Mouse (Mus musculus) stomach, embryonic 14.5 days (tissue): ENCODE measurements around the gene Antxr1. TPM values are rescaled to one million over a fixed set of nuclear protein-coding genes. Genes with fewer than 3 reads are reported as not detected.

Source experiments
- ATAC-seq: fragments of 200-750 bp; cut with Nextera tagmentation; 2 replicates; pipeline ENCODE4 v1.8.0; 2017; ENCODE audit warnings: low read depth, moderate TSS enrichment; ENCODE audit not compliant: insufficient number of reproducible peaks, insufficient read depth, low FRiP score
- H3K27ac ChIP-seq: fragments of 300-500 bp; sonication (generic); 2 replicates; pipeline ENCODE4 v1.5.1; 2014; ENCODE audit warnings: mild to moderate bottlenecking, low read length, moderate library complexity, mixed read lengths
- H3K27me3 ChIP-seq: fragments of 300-500 bp; sonication (generic); 2 replicates; pipeline ENCODE4 v1.6.1; 2014; ENCODE audit warnings: low read length, control low read depth, mixed read lengths; ENCODE audit not compliant: control insufficient read depth, insufficient read depth
- H3K36me3 ChIP-seq: fragments of 300-500 bp; sonication (generic); 2 replicates; pipeline ENCODE4 v1.6.1; 2014; ENCODE audit warnings: mild to moderate bottlenecking, control low read depth, low read length, moderate library complexity, mixed read lengths; ENCODE audit not compliant: control insufficient read depth, insufficient read depth
- H3K4me1 ChIP-seq: fragments of 300-500 bp; sonication (generic); 2 replicates; pipeline ENCODE4 v1.6.1; 2014; ENCODE audit warnings: low read length, control low read depth, mixed read lengths; ENCODE audit not compliant: control insufficient read depth, insufficient read depth
- H3K4me2 ChIP-seq: fragments of 300-500 bp; sonication (generic); replicated peaks from 2 replicates; pipeline ENCODE4 v1.6.1; 2014; ENCODE audit warnings: low read depth, low read length, control low read depth
- H3K4me3 ChIP-seq: fragments of 300-500 bp; sonication (generic); 2 replicates; pipeline ENCODE4 v1.5.1; 2014; ENCODE audit warnings: low read depth, low read length, control low read depth
- H3K9ac ChIP-seq: fragments of 300-500 bp; sonication (generic); replicated peaks from 2 replicates; pipeline ENCODE4 v1.6.1; 2014; ENCODE audit warnings: low read depth, mild to moderate bottlenecking, control low read depth, low read length, moderate library complexity, mixed read lengths
- H3K9me3 ChIP-seq: fragments of 300-500 bp; sonication (generic); 2 replicates; pipeline ENCODE4 v1.6.1; 2016; ENCODE audit warnings: low read depth, low read length, control low read depth; ENCODE audit not compliant: control insufficient read depth
- WGBS: fragments of 180-500 bp; shearing (Covaris S2); extraction: QIAGEN DNeasy Blood & Tissue Kit; methylation state at CpG from one replicate; pipeline ENCODE4 v1.1.7; 2014; 5-methylcytosine and 5-hydroxymethylcytosine counted together
- polyA plus RNA-seq: library from polyadenylated mRNA; unstranded; fragments of >200 nt; fragmentation: Nextera tagmentation; extraction: Ambion mirVana; gene quantifications from 2 replicates; pipeline ENCODE4 v1.2.1, GENCODE M21; 2014

Antxr1 gene
- polyA plus RNA-seq, 1 experiment from 2014 or later: 13.5 TPM

GRCm38 (mm10) chr6:87282346-87282781, 53.3 kb downstream of the Antxr1 start:
- H3K9ac ChIP-seq: no peak overlapping the region
- H3K9me3 ChIP-seq: no peaks in the 10 kb centered on the region
- ATAC-seq: no peak
- no peaks in the 10 kb centered on the region; the same call in 1 of the 2 replicates for H3K36me3 ChIP-seq
- 29% methylated on average over 8 of the region's 8 CpGs for WGBS
- H3K4me3 ChIP-seq: no peak overlapping the region
- H3K4me1 ChIP-seq: peaks cover 11% of the 10 kb centered on the region; the same call in 1 of the 2 replicates
- no peaks in the 10 kb centered on the region for H3K27me3 ChIP-seq
- no peak overlapping the region for H3K4me2 ChIP-seq
- H3K27ac ChIP-seq: no peak overlapping the region

- Histone ChIP-seq H3K9ac (no peak overlapping the region), H3K4me2 (no peak overlapping the region), H3K9me3 (no peaks in the 10 kb centered on the region), H3K4me1 (peaks cover 17% of the 10 kb centered on the region), H3K27ac (no peak overlapping the region), H3K36me3 (no peaks in the 10 kb centered on the region; the same call in 1 of the 2 replicates), H3K4me3 (no peak overlapping the region), H3K27me3 (no peaks in the 10 kb centered on the region)
- no peak for ATAC-seq
- WGBS: 89% methylated on average over 4 of the region's 4 CpGs
These were observed 53.9 kb downstream of the Antxr1 start for GRCm38 (mm10) chr6:87281771-87282170.

- peaks cover 5% of the 10 kb centered on the region; the same call in 1 of the 2 replicates for H3K36me3 ChIP-seq
- peaks cover 24% of the 10 kb centered on the region for H3K4me1 ChIP-seq
- WGBS: 72% methylated on average over 5 of the region's 5 CpGs
- no peaks in the 10 kb centered on the region for H3K27me3 ChIP-seq
- H3K9ac ChIP-seq: no peak overlapping the region
- H3K4me3 ChIP-seq: no peak overlapping the region
- no peaks in the 10 kb centered on the region; the same call in 1 of the 2 replicates for H3K9me3 ChIP-seq
- H3K4me2 ChIP-seq: no peak overlapping the region
- H3K27ac ChIP-seq: no peak overlapping the region
- no peak for ATAC-seq
These were observed 57.5 kb downstream of the Antxr1 start for GRCm38 (mm10) chr6:87278151-87278550.

GRCm38 (mm10) chr6:87277527-87277926, 58.1 kb downstream of the Antxr1 start:
- Histone ChIP-seq H3K36me3 (peaks cover 5% of the 10 kb centered on the region; the same call in 1 of the 2 replicates), H3K27ac (peak overlapping the region; percentile 64; the same call in 1 of the 2 replicates), H3K4me1 (peaks cover 27% of the 10 kb centered on the region), H3K4me3 (no peak overlapping the region), H3K27me3 (no peaks in the 10 kb centered on the region), H3K9ac (no peak overlapping the region), H3K9me3 (no peaks in the 10 kb centered on the region; the same call in 1 of the 2 replicates), H3K4me2 (no peak overlapping the region)
- 21% methylated on average over 3 of the region's 3 CpGs for WGBS
- ATAC-seq: peak; percentile 88

GRCm38 (mm10) chr6:87276941-87277340, 58.7 kb downstream of the Antxr1 start:
- Histone ChIP-seq H3K36me3 (peaks cover 5% of the 10 kb centered on the region; the same call in 1 of the 2 replicates), H3K4me1 (peaks cover 33% of the 10 kb centered on the region), H3K4me3 (no peak overlapping the region), H3K27ac (peak overlapping the region; percentile 64; the same call in 1 of the 2 replicates), H3K9me3 (no peaks in the 10 kb centered on the region; the same call in 1 of the 2 replicates), H3K4me2 (no peak overlapping the region), H3K27me3 (no peaks in the 10 kb centered on the region), H3K9ac (no peak overlapping the region)
- no peak for ATAC-seq
- 50% methylated on average over 7 of the region's 7 CpGs for WGBS

GRCm38 (mm10) chr6:87274779-87275178, 60.8 kb downstream of the Antxr1 start:
- WGBS: 93% methylated on average over 5 of the region's 5 CpGs

GRCm38 (mm10) chr6:87273791-87274190, 61.8 kb downstream of the Antxr1 start:
- H3K9ac ChIP-seq: no peak overlapping the region
- ATAC-seq: no peak
- WGBS: 69% methylated on average over 3 of the region's 3 CpGs
- H3K4me2 ChIP-seq: no peak overlapping the region
- no peaks in the 10 kb centered on the region for H3K27me3 ChIP-seq
- peaks cover 56% of the 10 kb centered on the region for H3K4me1 ChIP-seq
- H3K27ac ChIP-seq: no peak overlapping the region
- H3K9me3 ChIP-seq: no peaks in the 10 kb centered on the region; the same call in 1 of the 2 replicates
- no peak overlapping the region for H3K4me3 ChIP-seq
- peaks cover 5% of the 10 kb centered on the region; the same call in 1 of the 2 replicates for H3K36me3 ChIP-seq

More at GRCm38 (mm10) chr6:87274779-87275178, 60.8 kb downstream of the Antxr1 start:
- H3K9ac ChIP-seq: no peak overlapping the region
- H3K9me3 ChIP-seq: no peaks in the 10 kb centered on the region; the same call in 1 of the 2 replicates
- no peaks in the 10 kb centered on the region for H3K27me3 ChIP-seq
- no peak overlapping the region for H3K4me2 ChIP-seq
- no peak for ATAC-seq
- H3K36me3 ChIP-seq: peaks cover 5% of the 10 kb centered on the region; the same call in 1 of the 2 replicates
- no peak overlapping the region for H3K4me3 ChIP-seq
- peaks cover 53% of the 10 kb centered on the region for H3K4me1 ChIP-seq
- H3K27ac ChIP-seq: no peak overlapping the region

- Histone ChIP-seq H3K9ac (no peak overlapping the region), H3K4me3 (no peak overlapping the region), H3K27ac (no peak overlapping the region), H3K9me3 (no peaks in the 10 kb centered on the region; the same call in 1 of the 2 replicates), H3K27me3 (no peaks in the 10 kb centered on the region), H3K36me3 (peaks cover 7% of the 10 kb centered on the region; the same call in 1 of the 2 replicates), H3K4me1 (peaks cover 52% of the 10 kb centered on the region), H3K4me2 (no peak overlapping the region)
- WGBS: 68% methylated on average over 4 of the region's 4 CpGs
- ATAC-seq: no peak
These were observed 62.5 kb downstream of the Antxr1 start for GRCm38 (mm10) chr6:87273141-87273540.
